Mouse (Mus musculus) testis, postnatal 14 days (tissue): ENCODE measurements around the gene Doc2a.

Experiments
- DNase-seq: peaks from one replicate; pipeline ENCODE4 v3.0.0; 2021; ENCODE audit warnings: low spot score

Doc2a gene

GRCm38 (mm10) chr7:126823202-126823711 lies 24.0 kb upstream of the Doc2a start:
- DNase-seq = no peak

- no peak for DNase-seq
These were observed 23.3 kb upstream of the Doc2a start for GRCm38 (mm10) chr7:126823940-126824339.

- no peak for DNase-seq
These were observed 21.8 kb upstream of the Doc2a start for GRCm38 (mm10) chr7:126825403-126825802.

GRCm38 (mm10) chr7:126825952-126826351 lies 21.3 kb upstream of the Doc2a start:
- DNase-seq = no peak

- DNase-seq = no peak
These were observed 15.7 kb upstream of the Doc2a start, which contains the start of gene 4930451I11Rik for GRCm38 (mm10) chr7:126831539-126831938. Gene 4930451I11Rik, minus strand, starts transcription at chr7:126831639.

GRCm38 (mm10) chr7:126832036-126832598 lies 15.1 kb upstream of the Doc2a start:
- peak; percentile 63 for DNase-seq

GRCm38 (mm10) chr7:126833294-126833693 lies 13.9 kb upstream of the Doc2a start:
- DNase-seq = no peak

- no peak for DNase-seq
These were observed 3.9 kb upstream of the Doc2a start for GRCm38 (mm10) chr7:126843276-126843675.

GRCm38 (mm10) chr7:126845516-126845915 lies 1.7 kb upstream of the Doc2a start:
- DNase-seq = no peak

GRCm38 (mm10) chr7:126847421-126848398 lies 494 bp downstream of the Doc2a start:
- DNase-seq = peak; percentile 57

- no peak for DNase-seq
These were observed 1.6 kb downstream of the Doc2a start for GRCm38 (mm10) chr7:126848794-126849193.

GRCm38 (mm10) chr7:126850161-126850560 lies 2.9 kb downstream of the Doc2a start:
- no peak for DNase-seq

- no peak for DNase-seq
These were observed 4.0 kb downstream of the Doc2a start for GRCm38 (mm10) chr7:126851192-126851591.

GRCm38 (mm10) chr7:126853454-126853853 lies 6.2 kb downstream of the Doc2a start:
- DNase-seq = no peak

GRCm38 (mm10) chr7:126855641-126856040 lies 8.4 kb downstream of the Doc2a start:
- no peak for DNase-seq

GRCm38 (mm10) chr7:126856741-126857420 lies 9.7 kb downstream of the Doc2a start:
- no peak for DNase-seq

- DNase-seq = no peak
These were observed 13.8 kb downstream of the Doc2a start for GRCm38 (mm10) chr7:126860987-126861386.

- peak; percentile 96 for DNase-seq
These were observed 14.4 kb downstream of the Doc2a start, which contains the start of gene Hirip3 for GRCm38 (mm10) chr7:126861429-126862130. Gene Hirip3, plus strand, starts transcription at chr7:126861972.

- DNase-seq = peak; percentile 93
These were observed 15.1 kb downstream of the Doc2a start, which contains the start of gene Ino80e for GRCm38 (mm10) chr7:126862147-126862784. Gene Ino80e, minus strand, starts transcription at chr7:126862377.

GRCm38 (mm10) chr7:126863791-126864190 lies 16.6 kb downstream of the Doc2a start:
- DNase-seq = no peak

GRCm38 (mm10) chr7:126867534-126867933 lies 20.3 kb downstream of the Doc2a start:
- DNase-seq = no peak
